Mouse (Mus musculus) hindbrain, postnatal 0 days (tissue): Measurements from ENCODE around the gene Atp8a2. TPM values are rescaled to one million over a fixed set of nuclear protein-coding genes. Genes with fewer than 3 reads are reported as not detected.

ENCODE experiments used
- ATAC-seq: fragments of 200-750 bp; cut with Nextera tagmentation; 2 replicates; pipeline ENCODE4 v1.8.0; 2017; ENCODE audit warnings: mild to moderate bottlenecking, moderate TSS enrichment, moderate library complexity
- DNase-seq: peaks from one replicate; pipeline ENCODE4 v3.0.0-alpha.2; 2015; ENCODE audit warnings: low spot score
- H3K27ac ChIP-seq: fragments of 300-500 bp; sonication (generic); 2 replicates; pipeline ENCODE4 v1.5.1; 2014; ENCODE audit warnings: mild to moderate bottlenecking
- H3K27me3 ChIP-seq: fragments of 300-500 bp; sonication (generic); 2 replicates; pipeline ENCODE4 v1.6.1; 2014; ENCODE audit warnings: low read length, mixed read lengths; ENCODE audit not compliant: insufficient read depth
- H3K36me3 ChIP-seq: fragments of 300-500 bp; sonication (generic); 2 replicates; pipeline ENCODE4 v1.6.1; 2014; ENCODE audit warnings: low read length, mixed read lengths; ENCODE audit not compliant: insufficient read depth
- H3K4me1 ChIP-seq: fragments of 300-500 bp; sonication (generic); 2 replicates; pipeline ENCODE4 v1.6.1; 2014; ENCODE audit warnings: antibody characterized with exemption, low read length, mixed read lengths; ENCODE audit not compliant: insufficient read depth
- H3K4me2 ChIP-seq: fragments of 300-500 bp; sonication (generic); 2 replicates; pipeline ENCODE4 v1.6.1; 2014; ENCODE audit warnings: low read depth, mild to moderate bottlenecking, low read length, moderate library complexity, mixed read lengths
- H3K4me3 ChIP-seq: fragments of 300-500 bp; sonication (generic); 2 replicates; pipeline ENCODE4 v1.5.1; 2014; ENCODE audit warnings: low read length
- H3K9ac ChIP-seq: fragments of 300-500 bp; sonication (generic); replicated peaks from 2 replicates; pipeline ENCODE4 v1.6.1; 2014; ENCODE audit warnings: mild to moderate bottlenecking, low read length, moderate library complexity, mixed read lengths
- H3K9me3 ChIP-seq: fragments of 300-500 bp; sonication (generic); 2 replicates; pipeline ENCODE4 v1.6.1; 2016; ENCODE audit warnings: low read length, mixed read lengths
- CTCF ChIP-seq: IDR thresholded peaks from 2 replicates; pipeline ENCODE4 v1.5.1; 2016; ENCODE audit warnings: antibody characterized with exemption, control low read depth, low read depth
- WGBS: fragments of 180-500 bp; shearing (Covaris S2); extraction: QIAGEN DNeasy Blood & Tissue Kit; methylation state at CpG from one replicate; pipeline ENCODE4 v1.1.7; 2014; 5-methylcytosine and 5-hydroxymethylcytosine counted together
- polyA plus RNA-seq: library from polyadenylated mRNA; unstranded; fragments of >200 nt; fragmentation: Nextera tagmentation; extraction: Ambion mirVana; gene quantifications from 2 replicates; pipeline ENCODE4 v1.2.1, GENCODE M21; 2015
- total RNA-seq: library from RNA; depleted of rRNA; stranded (reverse); fragments of >200 nt; gene quantifications from 2 replicates; pipeline ENCODE4 v1.2.3, GENCODE M21; 2014

The Atp8a2 gene
- total and polyA plus RNA-seq, 2 experiments from 2014 or later = 29.1 to 41.7 TPM

DNA sequence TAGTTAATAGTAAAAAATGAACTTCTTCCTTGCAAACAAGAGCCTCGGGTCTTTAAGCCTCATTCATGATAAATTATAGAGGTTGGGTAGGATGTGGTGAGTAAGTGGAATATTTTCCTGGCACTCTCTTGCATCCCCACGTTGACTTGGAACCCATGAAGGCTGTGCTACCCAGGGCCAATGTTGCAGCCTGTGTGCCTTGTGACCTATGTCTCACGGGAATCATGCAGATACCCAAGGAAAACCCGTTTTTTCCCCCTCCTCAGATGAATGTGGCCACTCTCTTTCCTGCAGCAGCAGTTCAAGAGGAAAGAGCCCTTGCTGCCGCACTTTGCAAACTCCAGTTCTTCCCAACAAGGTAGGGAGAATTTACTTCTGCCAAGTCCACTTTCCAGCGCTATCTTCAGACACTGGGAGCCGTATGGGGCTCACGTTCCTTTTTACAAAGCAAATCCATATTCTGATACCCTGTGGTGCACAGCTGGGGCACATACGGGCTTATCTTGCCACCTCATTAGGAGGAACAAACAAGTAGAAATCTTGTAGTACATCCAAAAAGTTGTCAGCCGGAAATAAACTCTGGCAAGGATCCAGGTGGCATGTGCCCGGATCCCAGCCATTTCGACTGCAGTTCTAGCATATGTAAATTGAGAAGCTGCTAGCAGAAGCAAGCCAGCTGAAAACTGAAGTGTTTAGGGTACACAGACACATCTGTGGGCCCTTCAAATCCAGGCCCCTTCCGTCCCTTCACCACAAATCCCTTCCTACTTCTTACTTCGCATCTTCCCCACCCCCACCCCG, 309.7 kb downstream of the Atp8a2 start:
- Histone ChIP-seq H3K27me3 (no peaks in the 10 kb centered on the region), H3K27ac (no peak overlapping the region), H3K9ac (no peak overlapping the region), H3K4me1 (peaks cover 14% of the 10 kb centered on the region), H3K36me3 (no peaks in the 10 kb centered on the region), H3K4me2 (no peak overlapping the region), H3K4me3 (no peak overlapping the region), H3K9me3 (no peaks in the 10 kb centered on the region)
- no peak for TF ChIP-seq CTCF
- peak; percentile 83 for DNase-seq
- 25% methylated on average over 15 of the region's 15 CpGs for WGBS
- peak; percentile 65 for ATAC-seq

- H3K36me3 ChIP-seq = no peaks in the 10 kb centered on the region
- no peak overlapping the region for H3K4me2 ChIP-seq
- no peaks in the 10 kb centered on the region for H3K9me3 ChIP-seq
- no peak overlapping the region for H3K27ac ChIP-seq
- no peak overlapping the region for H3K9ac ChIP-seq
- 72% methylated on average over 10 of the region's 10 CpGs for WGBS
- ATAC-seq (no peak), DNase-seq (no peak)
- peaks cover 14% of the 10 kb centered on the region for H3K4me1 ChIP-seq
- H3K27me3 ChIP-seq = no peaks in the 10 kb centered on the region
- no peak overlapping the region for H3K4me3 ChIP-seq
- no peak for TF ChIP-seq CTCF
Observed at GRCm38 (mm10) chr14:59883517-59884069, 313.4 kb downstream of the Atp8a2 start.

GRCm38 (mm10) chr14:59880829-59881228, 316.1 kb downstream of the Atp8a2 start:
- Histone ChIP-seq H3K4me3 (no peak overlapping the region), H3K4me1 (no peaks in the 10 kb centered on the region), H3K36me3 (no peaks in the 10 kb centered on the region), H3K9ac (no peak overlapping the region), H3K4me2 (no peak overlapping the region), H3K27me3 (no peaks in the 10 kb centered on the region), H3K27ac (no peak overlapping the region), H3K9me3 (no peaks in the 10 kb centered on the region)
- ATAC-seq = no peak
- 88% methylated on average over 3 of the region's 3 CpGs for WGBS
- TF ChIP-seq CTCF = no peak
- DNase-seq = no peak

GRCm38 (mm10) chr14:59878248-59878647, 318.7 kb downstream of the Atp8a2 start:
- H3K36me3 ChIP-seq = no peaks in the 10 kb centered on the region
- H3K4me1 ChIP-seq = no peaks in the 10 kb centered on the region
- no peak for TF ChIP-seq CTCF
- H3K4me2 ChIP-seq = no peak overlapping the region
- no peak overlapping the region for H3K4me3 ChIP-seq
- no peaks in the 10 kb centered on the region for H3K9me3 ChIP-seq
- WGBS = 80% methylated on average over 3 of the region's 3 CpGs
- no peak for DNase-seq
- H3K27me3 ChIP-seq = no peaks in the 10 kb centered on the region
- no peak overlapping the region for H3K9ac ChIP-seq
- no peak overlapping the region for H3K27ac ChIP-seq
- ATAC-seq = no peak

DNA sequence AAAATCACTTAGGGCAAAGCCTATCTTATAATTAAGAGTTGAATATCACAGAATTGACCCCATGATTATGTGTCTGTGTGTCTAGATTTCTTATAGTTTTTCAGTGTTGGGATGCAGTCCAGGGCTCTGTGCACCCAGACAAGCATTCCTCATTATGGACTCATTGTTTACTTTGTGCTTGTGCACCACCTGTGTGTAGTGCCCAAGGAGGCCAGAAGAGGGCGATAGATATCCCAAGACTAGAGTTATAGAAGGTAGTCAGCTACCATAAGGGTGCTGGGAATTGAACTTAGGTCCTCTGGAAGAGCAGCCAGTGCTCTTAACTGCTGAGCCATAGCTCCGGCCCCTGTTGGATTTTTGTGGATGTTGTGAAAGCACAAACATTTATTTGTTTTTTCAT, 320.5 kb downstream of the Atp8a2 start:
- Histone ChIP-seq H3K4me3 (no peak overlapping the region), H3K4me1 (no peaks in the 10 kb centered on the region), H3K9me3 (no peaks in the 10 kb centered on the region), H3K36me3 (no peaks in the 10 kb centered on the region), H3K27me3 (no peaks in the 10 kb centered on the region), H3K9ac (no peak overlapping the region), H3K27ac (no peak overlapping the region), H3K4me2 (no peak overlapping the region)
- peak; percentile 28; the same call in 1 of the 2 replicates for TF ChIP-seq CTCF
- DNase-seq (no peak), ATAC-seq (no peak)
- WGBS = 89% methylated on average over 2 of the region's 2 CpGs

- no peak for TF ChIP-seq CTCF
- ATAC-seq (no peak; the same call in 1 of the 2 replicates), DNase-seq (no peak)
- H3K9ac ChIP-seq = no peak overlapping the region
- WGBS = 70% methylated on average over 7 of the region's 7 CpGs
- no peaks in the 10 kb centered on the region for H3K36me3 ChIP-seq
- H3K4me3 ChIP-seq = no peak overlapping the region
- H3K4me1 ChIP-seq = peaks cover 3% of the 10 kb centered on the region; the same call in 1 of the 2 replicates
- H3K27me3 ChIP-seq = no peaks in the 10 kb centered on the region
- H3K9me3 ChIP-seq = peaks cover 3% of the 10 kb centered on the region; the same call in 1 of the 2 replicates
- no peak overlapping the region for H3K4me2 ChIP-seq
- peak overlapping the region; percentile 41; the same call in 1 of the 2 replicates for H3K27ac ChIP-seq
Observed at GRCm38 (mm10) chr14:59868369-59868768, 328.6 kb downstream of the Atp8a2 start.
